Mouse (Mus musculus) heart, embryonic 11.5 days (tissue): ENCODE results near the gene Stra6. TPM values are rescaled to one million over a fixed set of nuclear protein-coding genes. Genes with fewer than 3 reads are reported as not detected.

Source experiments
- ATAC-seq: fragments of 200-750 bp; cut with Nextera tagmentation; replicated peaks from 2 replicates; pipeline ENCODE4 v1.8.0; 2017; ENCODE audit warnings: moderate library complexity; ENCODE audit not compliant: insufficient number of reproducible peaks, low FRiP score, low TSS enrichment
- H3K27ac ChIP-seq: fragments of 300-500 bp; sonication (generic); 2 replicates; pipeline ENCODE4 v1.5.1; 2014; ENCODE audit warnings: mild to moderate bottlenecking, low read depth, low read length
- H3K27me3 ChIP-seq: fragments of 300-500 bp; sonication (generic); 2 replicates; pipeline ENCODE4 v1.6.1; 2014; ENCODE audit warnings: mild to moderate bottlenecking, low read length, mixed read lengths; ENCODE audit not compliant: control insufficient read depth, insufficient read depth
- H3K36me3 ChIP-seq: fragments of 300-500 bp; sonication (generic); 2 replicates; pipeline ENCODE4 v1.6.1; 2014; ENCODE audit warnings: mild to moderate bottlenecking, low read length, moderate library complexity, mixed read lengths; ENCODE audit not compliant: control insufficient read depth, insufficient read depth
- H3K4me1 ChIP-seq: fragments of 300-500 bp; sonication (generic); 2 replicates; pipeline ENCODE4 v1.6.1; 2014; ENCODE audit warnings: low read length; ENCODE audit not compliant: control insufficient read depth, insufficient read depth
- H3K4me2 ChIP-seq: fragments of 300-500 bp; sonication (generic); 2 replicates; pipeline ENCODE4 v1.6.1; 2014; ENCODE audit warnings: mild to moderate bottlenecking, moderate library complexity
- H3K4me3 ChIP-seq: fragments of 300-500 bp; sonication (generic); 2 replicates; pipeline ENCODE4 v1.5.1; 2014; ENCODE audit warnings: low read depth, low read length
- H3K9ac ChIP-seq: fragments of 300-500 bp; sonication (generic); 2 replicates; pipeline ENCODE4 v1.6.1; 2014; ENCODE audit warnings: mild to moderate bottlenecking, low read depth, low read length, moderate library complexity
- H3K9me3 ChIP-seq: fragments of 300-500 bp; sonication (generic); replicated peaks from 2 replicates; pipeline ENCODE4 v1.6.1; 2016; ENCODE audit warnings: low read length; ENCODE audit not compliant: control insufficient read depth
- WGBS: fragments of 180-500 bp; shearing (Covaris S2); extraction: QIAGEN DNeasy Blood & Tissue Kit; methylation state at CpG from one replicate; pipeline ENCODE4 v1.1.7; 2014; ENCODE audit not compliant: insufficient replicate concordance; 5-methylcytosine and 5-hydroxymethylcytosine counted together
- polyA plus RNA-seq: library from polyadenylated mRNA; unstranded; fragments of >200 nt; fragmentation: Nextera tagmentation; extraction: Ambion mirVana; gene quantifications from 2 replicates; pipeline ENCODE4 v1.2.1, GENCODE M21; 2014

The Stra6 gene
- polyA plus RNA-seq, 1 experiment from 2014 or later = 4.0 TPM

GRCm38 (mm10) chr9:58029635-58030034, 34.0 kb upstream of the Stra6 start:
- ATAC-seq = no peak
- Histone ChIP-seq H3K27me3 (peaks cover 7% of the 10 kb centered on the region; the same call in 1 of the 2 replicates), H3K27ac (no peak overlapping the region), H3K4me2 (no peak overlapping the region), H3K9me3 (no peaks in the 10 kb centered on the region), H3K36me3 (no peaks in the 10 kb centered on the region), H3K9ac (no peak overlapping the region), H3K4me1 (no peaks in the 10 kb centered on the region), H3K4me3 (no peak overlapping the region)
- WGBS = 82% methylated on average over 6 of the region's 6 CpGs

- H3K4me1 ChIP-seq = no peaks in the 10 kb centered on the region
- H3K4me3 ChIP-seq = no peak overlapping the region
- no peak overlapping the region for H3K27ac ChIP-seq
- H3K9me3 ChIP-seq = no peaks in the 10 kb centered on the region
- no peak overlapping the region for H3K4me2 ChIP-seq
- H3K36me3 ChIP-seq = no peaks in the 10 kb centered on the region
- H3K27me3 ChIP-seq = peaks cover 11% of the 10 kb centered on the region
- WGBS = 71% methylated on average over 5 of the region's 5 CpGs
- H3K9ac ChIP-seq = no peak overlapping the region
- no peak for ATAC-seq
Observed at GRCm38 (mm10) chr9:58031895-58032294, 31.7 kb upstream of the Stra6 start.

- H3K4me3 ChIP-seq = no peak overlapping the region
- no peak overlapping the region for H3K4me2 ChIP-seq
- H3K9me3 ChIP-seq = no peaks in the 10 kb centered on the region
- 55% methylated on average over 2 of the region's 2 CpGs for WGBS
- ATAC-seq = no peak
- H3K36me3 ChIP-seq = no peaks in the 10 kb centered on the region
- H3K27me3 ChIP-seq = peaks cover 23% of the 10 kb centered on the region
- H3K4me1 ChIP-seq = no peaks in the 10 kb centered on the region
- H3K27ac ChIP-seq = no peak overlapping the region
- H3K9ac ChIP-seq = no peak overlapping the region
Observed at GRCm38 (mm10) chr9:58035519-58035918, 28.1 kb upstream of the Stra6 start.

GRCm38 (mm10) chr9:58035951-58036698, 27.5 kb upstream of the Stra6 start:
- Histone ChIP-seq H3K4me2 (no peak overlapping the region), H3K27ac (no peak overlapping the region), H3K9me3 (no peaks in the 10 kb centered on the region), H3K9ac (no peak overlapping the region), H3K27me3 (peaks cover 23% of the 10 kb centered on the region), H3K36me3 (no peaks in the 10 kb centered on the region), H3K4me3 (no peak overlapping the region), H3K4me1 (no peaks in the 10 kb centered on the region)
- 61% methylated on average over 7 of the region's 7 CpGs for WGBS
- ATAC-seq = no peak

- H3K4me3 ChIP-seq = no peak overlapping the region
- H3K4me1 ChIP-seq = 0 out of 2 replicates have a peak, but pooled peaks cover 3% of the 10 kb centered on the region
- H3K9ac ChIP-seq = no peak overlapping the region
- H3K27me3 ChIP-seq = peaks cover 23% of the 10 kb centered on the region
- WGBS = 73% methylated on average over 4 of the region's 4 CpGs
- no peak for ATAC-seq
- H3K36me3 ChIP-seq = no peaks in the 10 kb centered on the region
- H3K27ac ChIP-seq = no peak overlapping the region
- H3K4me2 ChIP-seq = no peak overlapping the region
- no peaks in the 10 kb centered on the region for H3K9me3 ChIP-seq
Observed at GRCm38 (mm10) chr9:58036961-58037360, 26.6 kb upstream of the Stra6 start.

GRCm38 (mm10) chr9:58038500-58039168, 25.0 kb upstream of the Stra6 start:
- WGBS = 32% methylated on average over 19 of the region's 19 CpGs
- no peak overlapping the region for H3K27ac ChIP-seq
- H3K4me2 ChIP-seq = no peak overlapping the region
- peaks cover 16% of the 10 kb centered on the region for H3K27me3 ChIP-seq
- no peak overlapping the region for H3K4me3 ChIP-seq
- H3K4me1 ChIP-seq = peaks cover 7% of the 10 kb centered on the region; the same call in 1 of the 2 replicates
- ATAC-seq = no peak
- no peaks in the 10 kb centered on the region for H3K9me3 ChIP-seq
- no peak overlapping the region for H3K9ac ChIP-seq
- H3K36me3 ChIP-seq = no peaks in the 10 kb centered on the region

GRCm38 (mm10) chr9:58040977-58041376, 22.6 kb upstream of the Stra6 start:
- Histone ChIP-seq H3K4me1 (peaks cover 7% of the 10 kb centered on the region; the same call in 1 of the 2 replicates), H3K36me3 (no peaks in the 10 kb centered on the region), H3K9me3 (no peaks in the 10 kb centered on the region), H3K4me3 (no peak overlapping the region), H3K27ac (no peak overlapping the region), H3K9ac (no peak overlapping the region), H3K4me2 (no peak overlapping the region), H3K27me3 (peaks cover 16% of the 10 kb centered on the region)
- no peak for ATAC-seq
- 62% methylated on average over 4 of the region's 4 CpGs for WGBS

- peaks cover 7% of the 10 kb centered on the region; the same call in 1 of the 2 replicates for H3K4me1 ChIP-seq
- no peak overlapping the region for H3K27ac ChIP-seq
- no peaks in the 10 kb centered on the region for H3K9me3 ChIP-seq
- H3K27me3 ChIP-seq = peaks cover 8% of the 10 kb centered on the region
- no peak overlapping the region for H3K4me3 ChIP-seq
- H3K36me3 ChIP-seq = no peaks in the 10 kb centered on the region
- 29% methylated on average over 10 of the region's 10 CpGs for WGBS
- no peak for ATAC-seq
- H3K9ac ChIP-seq = no peak overlapping the region
- no peak overlapping the region for H3K4me2 ChIP-seq
Observed at GRCm38 (mm10) chr9:58042391-58042790, 21.2 kb upstream of the Stra6 start.
